Mouse (Mus musculus) liver, embryonic 11.5 days (tissue): Measurements from ENCODE around the gene Rps12-ps3. TPM values are rescaled to one million over a fixed set of nuclear protein-coding genes. Genes with fewer than 3 reads are reported as not detected.

Experiments used
- ATAC-seq: fragments of 200-750 bp; cut with Nextera tagmentation; replicated peaks from 2 replicates; pipeline ENCODE4 v1.8.0; 2017; ENCODE audit warnings: moderate number of reproducible peaks, mild to moderate bottlenecking, moderate TSS enrichment, moderate library complexity; ENCODE audit not compliant: low FRiP score
- DNase-seq: peaks from one replicate; pipeline ENCODE4 v3.0.0-alpha.2; 2017; ENCODE audit warnings: low spot score
- H3K27ac ChIP-seq: fragments of 300-500 bp; sonication (generic); 2 replicates; pipeline ENCODE4 v1.5.1; 2014; ENCODE audit warnings: mild to moderate bottlenecking, low read depth, low read length, control low read depth
- H3K27me3 ChIP-seq: fragments of 300-500 bp; sonication (generic); replicated peaks from 2 replicates; pipeline ENCODE4 v1.6.1; 2014; ENCODE audit warnings: low read length, mixed read lengths; ENCODE audit not compliant: control insufficient read depth, insufficient read depth
- H3K36me3 ChIP-seq: fragments of 300-500 bp; sonication (generic); 2 replicates; pipeline ENCODE4 v1.6.1; 2014; ENCODE audit warnings: mild to moderate bottlenecking, low read length, moderate library complexity, mixed read lengths; ENCODE audit not compliant: control insufficient read depth, insufficient read depth
- H3K4me1 ChIP-seq: fragments of 300-500 bp; sonication (generic); replicated peaks from 2 replicates; pipeline ENCODE4 v1.6.1; 2014; ENCODE audit warnings: low read length, mixed read lengths; ENCODE audit not compliant: control insufficient read depth, insufficient read depth
- H3K4me2 ChIP-seq: fragments of 300-500 bp; sonication (generic); 2 replicates; pipeline ENCODE4 v1.6.1; 2014; ENCODE audit warnings: mild to moderate bottlenecking, control low read depth, moderate library complexity
- H3K4me3 ChIP-seq: fragments of 300-500 bp; sonication (generic); 2 replicates; pipeline ENCODE4 v1.5.1; 2014; ENCODE audit warnings: low read depth, low read length, control low read depth
- H3K9ac ChIP-seq: fragments of 300-500 bp; sonication (generic); 2 replicates; pipeline ENCODE4 v1.6.1; 2014; ENCODE audit warnings: low read depth, low read length, control low read depth
- H3K9me3 ChIP-seq: fragments of 300-500 bp; sonication (generic); 2 replicates; pipeline ENCODE4 v1.6.1; 2016; ENCODE audit warnings: low read length, inconsistent platforms, mixed read lengths; ENCODE audit not compliant: control insufficient read depth
- WGBS: fragments of 180-500 bp; shearing (Covaris S2); extraction: QIAGEN DNeasy Blood & Tissue Kit; methylation state at CpG from one replicate; pipeline ENCODE4 v1.1.7; 2014; 5-methylcytosine and 5-hydroxymethylcytosine counted together
- polyA plus RNA-seq: library from polyadenylated mRNA; unstranded; fragments of >200 nt; fragmentation: Nextera tagmentation; extraction: Ambion mirVana; gene quantifications from 2 replicates; pipeline ENCODE4 v1.2.1, GENCODE M21; 2014

The Rps12-ps3 gene
- polyA plus RNA-seq, 1 experiment from 2014 or later, result 85.2 TPM

- DNase-seq (peak; percentile 39), ATAC-seq (peak; percentile 28)
- no peaks in the 10 kb centered on the region for H3K9me3 ChIP-seq
- H3K4me1 ChIP-seq, result peaks cover 54% of the 10 kb centered on the region
- H3K27ac ChIP-seq, result peak overlapping the region; percentile 63
- 48% methylated on average over 14 of the region's 14 CpGs for WGBS
- H3K4me2 ChIP-seq, result peak overlapping the region; percentile 46
- H3K36me3 ChIP-seq, result no peaks in the 10 kb centered on the region
- no peaks in the 10 kb centered on the region for H3K27me3 ChIP-seq
- H3K9ac ChIP-seq, result peak overlapping the region; percentile 34; the same call in 1 of the 2 replicates
- no peak overlapping the region for H3K4me3 ChIP-seq
Observed at GRCm38 (mm10) chr19:59356843-59357595, 34.9 kb downstream of the Rps12-ps3 start.

GRCm38 (mm10) chr19:59357878-59358277 lies 35.8 kb downstream of the Rps12-ps3 start:
- ATAC-seq, result no peak
- Histone ChIP-seq H3K9me3 (no peaks in the 10 kb centered on the region), H3K27ac (no peak overlapping the region), H3K36me3 (no peaks in the 10 kb centered on the region), H3K27me3 (no peaks in the 10 kb centered on the region), H3K4me3 (no peak overlapping the region), H3K9ac (no peak overlapping the region), H3K4me1 (peaks cover 54% of the 10 kb centered on the region), H3K4me2 (no peak overlapping the region)
- 83% methylated on average over 4 of the region's 4 CpGs for WGBS
- DNase-seq, result no peak

GRCm38 (mm10) chr19:59359202-59359601 lies 37.1 kb downstream of the Rps12-ps3 start:
- Histone ChIP-seq H3K9ac (no peak overlapping the region), H3K4me3 (no peak overlapping the region), H3K9me3 (no peaks in the 10 kb centered on the region), H3K27ac (peak overlapping the region; percentile 92; the same call in 1 of the 2 replicates), H3K4me2 (peak overlapping the region; percentile 49), H3K4me1 (peaks cover 62% of the 10 kb centered on the region), H3K27me3 (no peaks in the 10 kb centered on the region), H3K36me3 (no peaks in the 10 kb centered on the region)
- DNase-seq (peak; percentile 28), ATAC-seq (peak; percentile 54)
- 12% methylated on average over 4 of the region's 4 CpGs for WGBS

- DNase-seq (peak; percentile 43), ATAC-seq (peak; percentile 99)
- H3K9me3 ChIP-seq, result no peaks in the 10 kb centered on the region
- H3K27ac ChIP-seq, result peak overlapping the region; percentile 92
- WGBS, result 57% methylated on average over 2 of the region's 2 CpGs
- no peak overlapping the region for H3K9ac ChIP-seq
- no peak overlapping the region for H3K4me3 ChIP-seq
- no peaks in the 10 kb centered on the region for H3K27me3 ChIP-seq
- peak overlapping the region; percentile 49 for H3K4me2 ChIP-seq
- H3K36me3 ChIP-seq, result no peaks in the 10 kb centered on the region
- H3K4me1 ChIP-seq, result peaks cover 53% of the 10 kb centered on the region
Observed at GRCm38 (mm10) chr19:59360486-59360896, 38.4 kb downstream of the Rps12-ps3 start.

- no peak overlapping the region for H3K4me2 ChIP-seq
- no peak overlapping the region for H3K4me3 ChIP-seq
- WGBS, result 75% methylated on average over 6 of the region's 6 CpGs
- no peak overlapping the region for H3K27ac ChIP-seq
- no peaks in the 10 kb centered on the region for H3K9me3 ChIP-seq
- DNase-seq (no peak), ATAC-seq (no peak)
- H3K27me3 ChIP-seq, result no peaks in the 10 kb centered on the region
- peaks cover 38% of the 10 kb centered on the region for H3K4me1 ChIP-seq
- H3K36me3 ChIP-seq, result no peaks in the 10 kb centered on the region
- H3K9ac ChIP-seq, result no peak overlapping the region
Observed at GRCm38 (mm10) chr19:59362646-59363045, 40.6 kb downstream of the Rps12-ps3 start.

- DNase-seq (no peak), ATAC-seq (0 out of 2 replicates have a peak, but pooled peaks have one; percentile 18)
- Histone ChIP-seq H3K27me3 (no peaks in the 10 kb centered on the region), H3K27ac (no peak overlapping the region), H3K36me3 (no peaks in the 10 kb centered on the region), H3K4me2 (no peak overlapping the region; the same call in 1 of the 2 replicates), H3K9me3 (no peaks in the 10 kb centered on the region), H3K4me3 (no peak overlapping the region), H3K4me1 (peaks cover 38% of the 10 kb centered on the region), H3K9ac (no peak overlapping the region)
- 54% methylated on average over 3 of the region's 3 CpGs for WGBS
Observed at GRCm38 (mm10) chr19:59363666-59364065, 41.6 kb downstream of the Rps12-ps3 start.

GRCm38 (mm10) chr19:59366724-59367123 lies 44.6 kb downstream of the Rps12-ps3 start:
- 76% methylated on average over 3 of the region's 3 CpGs for WGBS
- Histone ChIP-seq H3K27ac (no peak overlapping the region), H3K4me1 (peaks cover 16% of the 10 kb centered on the region), H3K27me3 (no peaks in the 10 kb centered on the region), H3K4me2 (no peak overlapping the region), H3K9me3 (no peaks in the 10 kb centered on the region), H3K9ac (no peak overlapping the region), H3K4me3 (no peak overlapping the region), H3K36me3 (no peaks in the 10 kb centered on the region)
- DNase-seq (no peak), ATAC-seq (no peak)

- no peak for ATAC-seq
Observed at GRCm38 (mm10) chr19:59367892-59368291, 45.8 kb downstream of the Rps12-ps3 start.

GRCm38 (mm10) chr19:59371016-59371415 lies 48.9 kb downstream of the Rps12-ps3 start:
- ATAC-seq (no peak), DNase-seq (no peak)
- H3K4me1 ChIP-seq, result no peaks in the 10 kb centered on the region
- H3K27ac ChIP-seq, result no peak overlapping the region
- peaks cover 4% of the 10 kb centered on the region; the same call in 1 of the 2 replicates for H3K9me3 ChIP-seq
- 66% methylated on average over 4 of the region's 4 CpGs for WGBS
- H3K36me3 ChIP-seq, result no peaks in the 10 kb centered on the region
- H3K27me3 ChIP-seq, result no peaks in the 10 kb centered on the region
- no peak overlapping the region for H3K9ac ChIP-seq
- H3K4me3 ChIP-seq, result no peak overlapping the region
- no peak overlapping the region for H3K4me2 ChIP-seq

More at GRCm38 (mm10) chr19:59367892-59368291, 45.8 kb downstream of the Rps12-ps3 start:
- Histone ChIP-seq H3K9ac (peak overlapping the region; percentile 20; the same call in 1 of the 2 replicates), H3K9me3 (no peaks in the 10 kb centered on the region), H3K27ac (no peak overlapping the region), H3K4me2 (no peak overlapping the region), H3K27me3 (no peaks in the 10 kb centered on the region), H3K4me1 (peaks cover 12% of the 10 kb centered on the region), H3K4me3 (no peak overlapping the region), H3K36me3 (no peaks in the 10 kb centered on the region)
- no peak for DNase-seq
- WGBS, result 79% methylated on average over 4 of the region's 4 CpGs
